Mouse (Mus musculus): ENCODE results near the gene Kcnj9. TPM values are rescaled to one million over a fixed set of nuclear protein-coding genes. Genes with fewer than 3 reads are reported as not detected.

The Kcnj9 gene
- total RNA-seq, 2 experiments from 2014 or later = 2.5 TPM; not detected in 1

DNA sequence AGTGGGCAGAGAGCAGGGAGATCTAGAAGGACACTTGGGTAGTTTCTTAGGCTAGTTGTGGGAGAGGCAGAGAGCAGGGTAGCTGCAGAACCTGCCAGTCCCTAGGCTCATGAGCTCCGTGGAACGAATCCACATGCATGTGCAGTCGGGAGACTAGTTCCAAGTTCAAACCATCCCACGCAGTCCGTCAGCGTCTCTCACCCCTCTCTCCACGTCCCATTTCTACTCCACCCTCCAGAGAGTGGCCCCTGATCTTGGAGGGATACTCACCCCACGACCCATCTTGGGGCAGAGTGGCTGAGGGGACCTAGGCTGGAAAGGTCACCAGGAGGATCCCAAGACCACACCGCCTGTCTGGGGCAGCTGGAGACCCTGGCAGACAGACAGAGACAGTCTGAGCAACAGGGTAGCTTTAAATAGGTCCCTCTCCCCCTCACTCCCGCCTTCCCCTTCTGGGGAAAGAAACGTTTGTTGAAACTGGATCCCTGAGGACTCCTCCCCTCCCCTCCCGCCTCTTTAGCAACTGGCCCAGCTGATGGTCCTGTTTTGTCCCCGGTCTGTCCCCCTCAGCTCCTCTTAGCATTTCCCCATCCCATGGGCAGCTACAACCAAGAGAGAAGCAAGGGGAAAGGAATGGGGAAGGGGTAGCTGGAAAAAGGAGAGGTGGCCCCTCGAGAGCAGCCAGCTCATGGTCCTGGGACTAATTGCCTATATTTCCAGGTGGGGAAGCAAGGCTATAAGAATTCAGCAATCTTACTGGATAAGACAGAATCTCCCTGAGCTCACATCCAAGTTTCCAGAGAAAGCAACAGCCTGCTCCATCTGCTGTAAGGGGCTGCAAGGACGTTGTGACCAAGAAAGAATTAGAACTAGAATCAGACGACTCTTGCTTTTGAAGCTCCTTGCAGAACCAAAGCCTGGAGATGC lies 31.2 kb downstream of the Kcnj9 start, which contains the start of gene Atp1a2:
TSS of gene Atp1a2 (minus strand) at position 454 of the 927 bp plus-strand sequence.
- no peak for ATAC-seq (replicated peaks; ENCODE audit: low FRiP score, poor library complexity, severe bottlenecking)

DNA sequence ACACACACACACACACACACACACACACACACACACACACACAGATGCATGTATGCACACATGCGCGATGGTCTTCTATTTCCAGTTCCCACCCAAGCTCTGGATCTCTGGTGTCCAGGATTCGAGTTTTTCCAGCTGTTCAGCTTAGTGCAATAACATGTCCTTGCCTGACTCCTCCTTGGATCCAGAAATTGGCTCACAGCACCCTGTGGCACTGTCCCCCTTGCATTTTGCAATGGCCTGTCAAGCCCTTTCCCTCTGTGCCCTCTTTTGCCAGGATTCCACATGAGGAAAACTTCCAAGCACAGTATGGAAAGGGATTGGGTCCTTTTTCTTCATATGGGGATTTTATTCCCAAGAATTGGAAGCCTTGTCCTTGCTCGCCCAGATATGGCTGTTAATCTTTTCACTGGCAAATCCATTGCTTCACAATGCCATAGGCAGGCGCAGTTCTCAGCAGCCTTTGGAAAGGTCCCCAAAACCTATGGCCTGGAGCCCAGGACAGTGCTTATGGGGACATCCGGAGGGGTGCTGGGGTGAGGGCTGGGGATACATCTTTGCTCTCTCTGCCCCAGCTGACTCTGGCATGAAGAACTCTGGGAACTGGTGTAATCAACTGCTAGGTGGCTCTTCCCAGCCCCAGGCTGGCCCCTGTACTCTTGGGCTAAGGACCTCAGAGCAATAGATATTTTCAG lies 32.2 kb downstream of the Kcnj9 start:
- no peak for ATAC-seq (replicated peaks; ENCODE audit: low FRiP score, poor library complexity, severe bottlenecking)

DNA sequence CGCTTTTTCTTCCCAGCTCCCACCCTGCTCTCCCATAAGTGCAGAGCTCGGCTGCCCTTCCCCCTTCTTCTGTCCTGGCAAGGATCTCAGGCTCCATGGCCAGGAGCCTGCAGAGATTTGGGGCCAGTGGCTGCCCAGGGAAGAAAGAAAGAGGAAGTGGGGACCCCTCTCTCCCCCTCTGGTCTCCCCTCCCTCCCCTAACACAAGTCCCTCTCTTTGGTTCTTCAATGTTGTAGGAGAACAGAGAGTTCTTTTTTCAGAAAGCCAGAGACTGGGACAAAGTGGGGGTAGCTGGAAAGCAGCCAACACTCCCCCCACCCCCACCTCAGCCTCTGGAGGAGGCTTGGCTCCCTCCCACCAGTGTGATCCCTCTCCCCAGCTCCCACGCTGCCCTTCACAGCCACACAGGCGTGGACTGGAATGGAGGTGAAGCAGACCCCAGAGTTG lies 33.3 kb downstream of the Kcnj9 start:
- no peak for ATAC-seq (replicated peaks; ENCODE audit: low FRiP score, poor library complexity, severe bottlenecking)

DNA sequence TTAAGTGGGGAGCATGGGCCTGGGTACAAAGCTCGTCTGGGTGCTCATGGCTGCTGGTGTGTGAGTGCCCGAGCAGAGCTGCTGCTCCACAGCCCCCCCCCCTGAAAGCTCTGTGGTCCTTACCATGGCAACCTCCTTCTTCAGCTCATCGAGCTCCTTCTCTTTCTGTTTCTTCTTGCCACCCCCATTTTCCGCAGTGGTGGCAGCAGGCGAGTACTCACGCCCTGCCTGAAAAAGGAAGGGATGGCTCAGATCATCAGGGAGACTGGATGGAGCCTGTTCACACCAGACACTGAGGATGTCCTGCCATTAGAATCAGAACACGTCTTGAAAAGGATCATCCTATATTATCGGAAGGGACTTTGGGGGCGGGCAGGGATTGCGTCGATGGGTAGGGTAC lies 35.7 kb downstream of the Kcnj9 start:
- ATAC-seq (replicated peaks; ENCODE audit: low FRiP score, poor library complexity, severe bottlenecking) = no peak

DNA sequence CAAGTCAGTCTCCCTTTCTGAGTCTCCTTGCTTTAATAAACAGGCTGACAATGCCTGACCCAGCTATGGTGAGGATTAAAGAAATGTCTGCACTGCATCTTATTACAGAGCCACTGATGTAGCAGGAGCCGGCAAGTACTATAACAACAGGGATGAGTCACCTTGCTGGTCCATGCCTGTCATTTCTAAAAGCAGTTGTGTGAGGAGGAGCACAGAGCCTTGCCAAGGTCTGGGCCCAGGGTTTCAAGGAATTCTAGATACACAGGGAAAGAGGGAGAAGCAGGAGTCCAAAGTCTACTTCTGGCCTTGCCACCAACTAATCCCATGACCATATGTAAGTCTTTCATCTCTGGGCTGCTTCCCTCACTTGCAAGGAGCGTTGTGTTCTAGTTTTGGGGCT lies 36.2 kb downstream of the Kcnj9 start:
- no peak for ATAC-seq (replicated peaks; ENCODE audit: low FRiP score, poor library complexity, severe bottlenecking)

- no peak for ATAC-seq (replicated peaks; ENCODE audit: low FRiP score, poor library complexity, severe bottlenecking)
These were observed 39.5 kb downstream of the Kcnj9 start for GRCm38 (mm10) chr1:172289617-172289946.

DNA sequence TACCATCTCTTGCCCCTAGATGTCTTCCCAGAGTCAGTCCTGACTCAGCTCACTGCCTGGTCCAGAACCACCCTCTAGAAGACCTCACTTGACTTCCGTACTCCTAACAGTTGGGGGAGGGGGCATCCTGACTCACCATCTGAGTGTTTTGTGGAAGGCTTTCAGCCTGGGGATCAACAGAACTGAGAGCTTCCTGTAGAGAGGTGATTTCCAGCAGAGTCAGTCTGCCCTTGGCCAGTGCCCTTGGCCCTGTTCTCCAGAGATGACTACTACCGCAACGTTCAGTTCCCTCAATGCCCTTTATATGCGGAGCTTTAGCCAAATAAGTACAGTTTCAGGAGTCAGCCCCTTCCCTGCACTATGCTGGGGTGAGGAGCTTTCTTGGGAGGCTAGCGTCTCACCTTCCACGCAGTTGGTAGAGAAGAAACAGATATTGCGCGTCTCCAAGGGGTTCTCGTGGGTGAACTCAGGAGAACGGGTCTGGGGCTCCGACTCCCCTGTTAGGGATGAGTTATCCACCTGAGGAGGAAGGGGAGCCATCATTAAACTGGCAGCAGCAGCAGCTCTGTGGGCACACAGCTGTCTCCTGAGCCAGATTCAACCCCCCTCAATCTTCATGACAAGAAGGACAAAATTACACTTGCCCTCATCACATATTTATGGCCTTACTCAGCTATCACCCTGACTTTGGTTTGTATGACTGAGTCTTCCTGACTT lies 40.1 kb downstream of the Kcnj9 start:
- no peak for ATAC-seq (replicated peaks; ENCODE audit: low FRiP score, poor library complexity, severe bottlenecking)

DNA sequence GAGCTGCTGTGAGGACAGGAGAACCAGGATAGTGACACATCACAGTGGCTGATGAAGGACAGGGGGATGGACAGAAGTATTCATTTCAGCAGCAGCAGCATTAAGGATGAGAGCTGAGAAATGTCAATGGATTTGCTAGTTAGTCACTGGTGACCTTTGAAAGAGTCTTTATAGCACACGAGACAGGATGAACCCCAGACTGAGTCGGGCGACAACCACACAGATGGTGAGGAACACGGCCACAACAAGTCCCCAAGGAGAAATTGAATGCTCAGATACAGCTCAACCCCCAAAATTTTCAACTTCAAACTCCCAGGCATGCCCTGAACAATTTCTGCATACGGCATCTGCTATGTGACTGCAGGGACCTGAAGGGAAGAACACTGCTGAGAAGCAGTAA lies 42.4 kb downstream of the Kcnj9 start:
- ATAC-seq (replicated peaks; ENCODE audit: low FRiP score, poor library complexity, severe bottlenecking) = no peak

DNA sequence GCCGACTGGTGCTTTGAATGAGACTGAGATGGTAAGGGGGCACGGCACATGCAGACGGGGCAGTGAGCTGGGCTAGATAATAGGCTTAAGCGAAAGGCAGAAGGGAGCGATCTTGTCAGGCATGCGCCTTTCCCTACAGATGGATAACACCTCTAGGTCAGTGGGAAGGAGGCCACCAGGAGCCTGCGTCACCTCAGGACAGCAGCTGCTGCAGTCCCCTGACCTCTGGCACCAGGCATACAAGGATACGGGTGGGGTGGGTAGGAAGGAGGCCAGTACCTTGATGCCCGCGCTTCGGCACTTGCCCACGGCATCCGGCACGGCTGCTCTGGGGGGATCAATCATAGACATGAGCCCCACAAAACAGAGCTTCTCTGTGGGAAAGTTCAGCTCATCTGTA lies 44.9 kb downstream of the Kcnj9 start:
- ATAC-seq (replicated peaks; ENCODE audit: low FRiP score, poor library complexity, severe bottlenecking) = no peak

- no peak for ATAC-seq (replicated peaks; ENCODE audit: low FRiP score, poor library complexity, severe bottlenecking)
These were observed 46.0 kb downstream of the Kcnj9 start for GRCm38 (mm10) chr1:172283073-172283472.

DNA sequence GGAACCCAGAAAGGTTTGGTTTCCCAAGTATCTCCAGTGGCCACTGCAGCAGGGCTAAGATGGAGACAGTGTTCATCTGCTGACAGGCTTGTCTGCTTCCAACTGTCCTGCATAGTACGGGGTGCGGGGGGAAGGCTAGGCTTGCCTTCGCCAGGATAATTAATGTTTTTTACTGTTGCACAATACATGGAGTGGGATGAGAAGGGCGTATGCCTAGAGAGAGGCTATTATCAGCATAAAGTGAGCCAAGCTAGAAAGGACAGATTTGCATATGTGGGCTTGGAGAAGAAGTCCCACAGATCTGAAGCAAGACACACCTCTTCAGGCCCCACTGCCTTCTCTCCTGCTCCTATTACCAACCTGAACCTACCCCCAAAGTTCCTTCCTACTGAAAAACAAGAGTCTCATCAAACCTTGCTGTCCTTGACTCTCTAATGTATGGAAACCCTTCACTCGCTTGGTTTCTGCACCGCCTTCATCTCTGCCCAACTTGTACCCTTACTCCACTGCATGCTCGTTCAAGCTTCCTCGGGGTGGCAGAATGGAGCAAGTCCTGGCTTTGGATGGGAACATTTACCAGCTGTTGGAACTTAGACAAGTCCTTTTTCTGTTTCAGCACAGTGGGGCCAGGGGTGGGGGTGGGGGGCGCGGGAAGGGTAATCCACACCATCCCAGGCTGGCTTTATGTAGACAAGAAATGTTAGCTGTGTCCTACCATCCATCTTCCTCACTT lies 47.4 kb downstream of the Kcnj9 start:
- no peak for ATAC-seq (replicated peaks; ENCODE audit: low FRiP score, poor library complexity, severe bottlenecking)

- ATAC-seq (replicated peaks; ENCODE audit: low FRiP score, poor library complexity, severe bottlenecking) = no peak
These were observed 49.2 kb downstream of the Kcnj9 start for GRCm38 (mm10) chr1:172279768-172280509.

GRCm38 (mm10) chr1:172278328-172278727 lies 50.8 kb downstream of the Kcnj9 start:
- ATAC-seq (replicated peaks; ENCODE audit: low FRiP score, poor library complexity, severe bottlenecking) = no peak

- ATAC-seq (replicated peaks; ENCODE audit: low FRiP score, poor library complexity, severe bottlenecking) = no peak
These were observed 51.9 kb downstream of the Kcnj9 start for GRCm38 (mm10) chr1:172277172-172277571.

DNA sequence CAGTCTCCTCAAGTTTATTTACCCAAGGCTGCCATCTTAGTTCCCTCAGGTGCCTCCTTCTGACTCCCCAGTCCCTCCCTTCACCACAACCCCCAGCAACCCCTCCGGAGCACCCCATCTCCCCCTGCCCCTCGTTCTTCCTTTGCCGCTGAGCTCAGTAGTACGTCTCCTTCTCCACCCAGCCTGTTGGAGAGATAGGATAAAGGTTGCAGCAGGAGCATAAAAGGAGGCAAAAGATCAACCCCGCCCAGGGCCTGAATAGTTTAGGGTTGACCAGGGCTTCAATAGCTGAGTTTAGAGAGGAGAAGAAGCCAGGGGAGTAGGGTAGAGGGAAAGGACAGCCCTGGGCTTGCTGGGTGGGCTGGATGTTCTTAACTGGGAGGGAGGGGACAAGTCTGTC lies 54.6 kb downstream of the Kcnj9 start:
- ATAC-seq (replicated peaks; ENCODE audit: low FRiP score, poor library complexity, severe bottlenecking) = no peak

- ATAC-seq (replicated peaks; ENCODE audit: low FRiP score, poor library complexity, severe bottlenecking) = no peak
These were observed 55.0 kb downstream of the Kcnj9 start for GRCm38 (mm10) chr1:172274116-172274515.

DNA sequence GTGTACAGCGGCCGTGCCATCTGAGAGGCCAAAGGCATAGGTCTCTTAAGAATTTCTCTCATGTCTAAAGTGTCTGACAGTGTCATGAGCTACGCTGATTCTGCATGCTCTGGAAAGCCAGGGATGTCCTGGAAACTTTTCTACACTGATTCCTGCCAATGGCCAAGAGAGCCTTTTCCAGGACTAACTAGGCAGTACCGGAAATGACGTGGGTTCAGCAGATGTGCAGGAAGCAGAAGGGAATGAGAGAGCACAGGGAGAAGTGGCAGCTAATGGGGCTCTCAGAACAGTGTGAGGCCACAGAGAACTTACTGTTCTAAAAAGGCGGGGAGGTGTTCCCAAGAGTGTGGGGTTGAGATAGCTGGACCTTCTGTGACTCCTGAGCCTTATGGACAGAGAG lies 55.7 kb downstream of the Kcnj9 start:
- ATAC-seq (replicated peaks; ENCODE audit: low FRiP score, poor library complexity, severe bottlenecking) = no peak

- no peak for ATAC-seq (replicated peaks; ENCODE audit: low FRiP score, poor library complexity, severe bottlenecking)
These were observed 57.4 kb downstream of the Kcnj9 start for GRCm38 (mm10) chr1:172271765-172272164.

DNA sequence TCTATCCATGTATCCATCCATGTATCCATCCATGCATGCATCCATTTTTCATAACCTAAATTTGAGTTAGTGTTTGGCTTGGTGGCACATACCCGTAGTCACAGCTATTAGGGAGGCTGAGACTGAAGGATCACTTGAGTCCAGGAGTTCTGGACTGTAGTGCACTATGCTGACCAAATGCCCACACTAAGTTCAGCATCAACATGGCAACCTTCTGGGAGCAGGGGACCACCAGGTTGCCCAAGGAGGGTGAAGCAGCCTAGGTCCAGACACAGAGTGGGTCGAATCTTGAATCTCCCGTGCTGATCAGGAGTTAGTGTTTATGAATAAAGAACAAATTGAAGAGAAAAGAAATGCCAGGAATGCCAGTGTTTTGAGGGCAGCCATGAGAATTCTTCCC lies 57.9 kb downstream of the Kcnj9 start:
- ATAC-seq (replicated peaks; ENCODE audit: low FRiP score, poor library complexity, severe bottlenecking) = no peak
